Mouse (Mus musculus): ENCODE results near the gene Mblac2.

- TF ChIP-seq CEBPB (IDR thresholded peaks at IDR 0.05; ENCODE audit: insufficient read depth, poor library complexity, severe bottlenecking) (no peak), TCF12 (IDR thresholded peaks at IDR 0.05; ENCODE audit: insufficient read depth, poor library complexity, severe bottlenecking) (no peak), POLR2A (IDR thresholded peaks at IDR 0.05; ENCODE audit: insufficient read length, low read depth) (no peak), MAX (IDR thresholded peaks at IDR 0.05; ENCODE audit: low read depth) (no peak)
Measured at GRCm38 (mm10) chr13:81694446-81694845, 16.7 kb upstream of the Mblac2 start.
